Mouse (Mus musculus): ENCODE data around the gene Prdm16. TPM values are rescaled to one million over a fixed set of nuclear protein-coding genes. Genes with fewer than 3 reads are reported as not detected.
A peak's percentile ranks its signal among the peaks of the same experiment; 100 is the strongest.

Gene Prdm16
- polyA plus RNA-seq, 1 experiment from 2014 or later: 20.8 TPM

- no peak overlapping the region for H3K4me3 ChIP-seq (replicated peaks)
- 67% methylated on average over 24 of the region's 24 CpGs for WGBS
- H3K4me1 ChIP-seq: peaks cover 31% of the 10 kb centered on the region
- no peak for ATAC-seq (ENCODE audit: insufficient read depth, low FRiP score, low read depth)
- no peaks in the 10 kb centered on the region for H3K9me3 ChIP-seq
- no peaks in the 10 kb centered on the region for H3K36me3 ChIP-seq
- peak overlapping the region; percentile 33; the same call in 1 of the 2 replicates for H3K27ac ChIP-seq
- H3K27me3 ChIP-seq (replicated peaks): no peaks in the 10 kb centered on the region
- peak overlapping the region; percentile 4; the same call in 1 of the 2 replicates for H3K4me2 ChIP-seq
- H3K9ac ChIP-seq: no peak overlapping the region
Measured at GRCm38 (mm10) chr4:154400256-154401171, 236.2 kb downstream of the Prdm16 start.

- no peak overlapping the region for H3K9ac ChIP-seq
- no peaks in the 10 kb centered on the region for H3K27me3 ChIP-seq (replicated peaks)
- WGBS: 79% methylated on average over 11 of the region's 11 CpGs
- no peak for ATAC-seq (ENCODE audit: insufficient read depth, low FRiP score, low read depth)
- H3K4me2 ChIP-seq: no peak overlapping the region
- H3K4me3 ChIP-seq (replicated peaks): no peak overlapping the region
- H3K4me1 ChIP-seq: peaks cover 31% of the 10 kb centered on the region
- H3K27ac ChIP-seq: no peak overlapping the region
- no peaks in the 10 kb centered on the region for H3K36me3 ChIP-seq
- H3K9me3 ChIP-seq: no peaks in the 10 kb centered on the region
Measured at GRCm38 (mm10) chr4:154399634-154400033, 237.0 kb downstream of the Prdm16 start.

- no peak for ATAC-seq (ENCODE audit: insufficient read depth, low FRiP score, low read depth)
- Histone ChIP-seq H3K27me3 (replicated peaks) (no peaks in the 10 kb centered on the region), H3K4me3 (replicated peaks) (no peak overlapping the region), H3K9ac (no peak overlapping the region), H3K4me2 (no peak overlapping the region), H3K4me1 (peaks cover 18% of the 10 kb centered on the region), H3K36me3 (no peaks in the 10 kb centered on the region), H3K27ac (no peak overlapping the region), H3K9me3 (no peaks in the 10 kb centered on the region)
- 80% methylated on average over 14 of the region's 14 CpGs for WGBS
Measured at GRCm38 (mm10) chr4:154396652-154397301, 239.9 kb downstream of the Prdm16 start.

- no peak overlapping the region for H3K9ac ChIP-seq
- H3K4me2 ChIP-seq: no peak overlapping the region
- no peak for ATAC-seq (ENCODE audit: insufficient read depth, low FRiP score, low read depth)
- H3K9me3 ChIP-seq: no peaks in the 10 kb centered on the region
- no peak overlapping the region for H3K27ac ChIP-seq
- 60% methylated on average over 7 of the region's 7 CpGs for WGBS
- H3K4me3 ChIP-seq (replicated peaks): no peak overlapping the region
- H3K4me1 ChIP-seq: peaks cover 14% of the 10 kb centered on the region
- H3K36me3 ChIP-seq: no peaks in the 10 kb centered on the region
- H3K27me3 ChIP-seq (replicated peaks): no peaks in the 10 kb centered on the region
Measured at GRCm38 (mm10) chr4:154394123-154394722, 242.4 kb downstream of the Prdm16 start.

- WGBS: 21% methylated on average over 18 of the region's 18 CpGs
- ATAC-seq (ENCODE audit: insufficient read depth, low FRiP score, low read depth): peak; percentile 23; the same call in 1 of the 2 replicates
- H3K4me3 ChIP-seq (replicated peaks): no peak overlapping the region
- H3K9ac ChIP-seq: no peak overlapping the region
- H3K27me3 ChIP-seq (replicated peaks): no peaks in the 10 kb centered on the region
- no peaks in the 10 kb centered on the region for H3K36me3 ChIP-seq
- H3K4me1 ChIP-seq: peaks cover 14% of the 10 kb centered on the region
- no peak overlapping the region for H3K27ac ChIP-seq
- no peak overlapping the region for H3K4me2 ChIP-seq
- no peaks in the 10 kb centered on the region for H3K9me3 ChIP-seq
Measured at GRCm38 (mm10) chr4:154393196-154394122, 243.2 kb downstream of the Prdm16 start.

- Histone ChIP-seq H3K4me3 (replicated peaks) (no peak overlapping the region), H3K27me3 (replicated peaks) (no peaks in the 10 kb centered on the region), H3K4me1 (peaks cover 14% of the 10 kb centered on the region), H3K9me3 (no peaks in the 10 kb centered on the region), H3K36me3 (no peaks in the 10 kb centered on the region), H3K27ac (no peak overlapping the region), H3K4me2 (no peak overlapping the region), H3K9ac (no peak overlapping the region)
- 63% methylated on average over 1 of the region's 1 CpGs for WGBS
- ATAC-seq (ENCODE audit: insufficient read depth, low FRiP score, low read depth): no peak
Measured at GRCm38 (mm10) chr4:154392641-154393040, 244.0 kb downstream of the Prdm16 start.

GRCm38 (mm10) chr4:154390333-154391080 lies 246.2 kb downstream of the Prdm16 start:
- H3K9ac ChIP-seq: no peak overlapping the region
- 0 out of 2 replicates have a peak overlapping the region, but pooled peaks have one; percentile 10 for H3K4me2 ChIP-seq
- H3K27me3 ChIP-seq (replicated peaks): no peaks in the 10 kb centered on the region
- peaks cover 22% of the 10 kb centered on the region for H3K4me1 ChIP-seq
- WGBS: 17% methylated on average over 20 of the region's 20 CpGs
- ATAC-seq (ENCODE audit: insufficient read depth, low FRiP score, low read depth): peak; percentile 45; the same call in 1 of the 2 replicates
- no peak overlapping the region for H3K4me3 ChIP-seq (replicated peaks)
- H3K27ac ChIP-seq: peak overlapping the region; percentile 54; the same call in 1 of the 2 replicates
- H3K36me3 ChIP-seq: no peaks in the 10 kb centered on the region
- H3K9me3 ChIP-seq: no peaks in the 10 kb centered on the region

- Histone ChIP-seq H3K27ac (peak overlapping the region; percentile 16; the same call in 1 of the 2 replicates), H3K36me3 (no peaks in the 10 kb centered on the region), H3K9ac (no peak overlapping the region), H3K9me3 (no peaks in the 10 kb centered on the region), H3K4me1 (peaks cover 26% of the 10 kb centered on the region), H3K4me2 (no peak overlapping the region), H3K4me3 (replicated peaks) (no peak overlapping the region), H3K27me3 (replicated peaks) (no peaks in the 10 kb centered on the region)
- no peak for ATAC-seq (ENCODE audit: insufficient read depth, low FRiP score, low read depth)
- WGBS: 90% methylated on average over 2 of the region's 2 CpGs
Measured at GRCm38 (mm10) chr4:154389641-154390040, 247.0 kb downstream of the Prdm16 start.

- H3K4me3 ChIP-seq (replicated peaks): no peak overlapping the region
- no peaks in the 10 kb centered on the region for H3K36me3 ChIP-seq
- 36% methylated on average over 8 of the region's 8 CpGs for WGBS
- H3K4me2 ChIP-seq: no peak overlapping the region
- H3K27ac ChIP-seq: no peak overlapping the region
- H3K9ac ChIP-seq: no peak overlapping the region
- no peaks in the 10 kb centered on the region for H3K27me3 ChIP-seq (replicated peaks)
- no peaks in the 10 kb centered on the region for H3K9me3 ChIP-seq
- no peak for ATAC-seq (ENCODE audit: insufficient read depth, low FRiP score, low read depth)
- peaks cover 26% of the 10 kb centered on the region for H3K4me1 ChIP-seq
Measured at GRCm38 (mm10) chr4:154386810-154387209, 249.9 kb downstream of the Prdm16 start.

- Histone ChIP-seq H3K4me2 (no peak overlapping the region), H3K36me3 (no peaks in the 10 kb centered on the region), H3K9me3 (no peaks in the 10 kb centered on the region), H3K9ac (no peak overlapping the region), H3K27ac (no peak overlapping the region), H3K4me1 (peaks cover 26% of the 10 kb centered on the region), H3K27me3 (replicated peaks) (no peaks in the 10 kb centered on the region), H3K4me3 (replicated peaks) (no peak overlapping the region)
- WGBS: 62% methylated on average over 2 of the region's 2 CpGs
- no peak for ATAC-seq (ENCODE audit: insufficient read depth, low FRiP score, low read depth)
Measured at GRCm38 (mm10) chr4:154385918-154386317, 250.8 kb downstream of the Prdm16 start.

Measured in stomach, embryonic 15.5 days (tissue).